Mouse (Mus musculus) megakaryocyte, embryonic 14.5 days (primary cell): Measurements from ENCODE around the gene Cxcl2.

Experiments used
- FLI1 ChIP-seq: IDR thresholded peaks from 2 replicates; pipeline ENCODE4 v1.6.1; 2012; ENCODE audit warnings: low read length, inconsistent platforms, mixed read lengths
- GATA1 ChIP-seq: IDR thresholded peaks from 3 replicates; pipeline ENCODE4 v1.6.1; 2012; ENCODE audit warnings: mixed read lengths, low read length, inconsistent platforms, borderline replicate concordance

DNA sequence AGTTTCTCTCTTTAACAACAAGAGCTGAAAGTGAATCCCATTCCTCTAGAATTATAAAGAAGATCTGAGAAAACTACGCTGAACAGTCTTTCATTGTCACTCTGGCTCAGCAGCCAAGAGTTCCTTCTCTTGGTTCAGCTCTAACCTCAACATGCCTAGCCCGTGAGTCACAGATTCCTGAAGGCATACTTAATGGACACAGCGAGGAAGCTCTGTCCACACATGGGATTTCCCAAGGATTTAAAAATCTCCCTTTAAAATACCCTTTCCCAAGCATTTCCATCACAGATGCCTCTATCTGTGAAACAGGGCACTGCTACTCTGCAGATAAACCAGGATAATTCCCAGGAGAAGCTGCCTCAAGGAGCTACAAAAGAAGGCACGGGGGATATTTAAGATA is 27.6 kb upstream of the Cxcl2 start:
- no peak for TF ChIP-seq GATA1
- TF ChIP-seq FLI1 = no peak
